Mouse (Mus musculus) v-Abl transformed pro-B cells (cell line): ENCODE measurements around the gene Ilf3.

ENCODE experiments used
- in situ Hi-C, 2 experiments: fragments of 400-800 bp; cut with MboI; formaldehyde crosslinking; loops; one replicate each; pipeline ENCODE4 v1.15.1; 2025; ENCODE audit not compliant: unreplicated experiment in 2 of 2

Gene Ilf3

GRCm38 (mm10) chr9:21367357-21368111 is at the start of gene Ilf3:
Gene Ilf3 (plus strand): TSS chr9:21367871.
- in situ Hi-C loops: loop anchor here (5.0 kb wide), 5 partner anchors 40 to 180 kb away; partner anchors contain the start of genes Carm1 (in 1 of the 2) and Qtrt1 (in 1 of the 2)

DNA sequence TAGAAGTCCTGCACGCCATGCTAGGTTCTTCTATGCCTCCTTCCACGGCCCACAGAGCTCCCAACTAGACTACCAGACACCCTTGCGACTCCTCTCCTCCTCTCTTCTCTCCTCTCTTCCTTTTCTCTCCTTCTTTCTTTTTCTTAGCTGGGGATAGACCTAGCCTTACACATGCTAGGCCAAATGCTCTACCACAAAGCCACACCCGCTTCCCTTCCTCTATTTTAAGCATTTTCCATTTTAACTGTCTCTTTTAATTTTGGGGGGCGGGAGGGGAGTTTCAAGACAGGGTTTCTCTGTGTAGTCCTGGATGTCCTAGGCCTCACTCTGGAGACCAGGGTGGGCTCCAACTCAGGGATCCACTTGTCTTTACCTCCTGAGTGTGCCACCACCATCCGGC is 48.9 kb upstream of the Ilf3 start:
- in situ Hi-C loops: loop anchor here (5.0 to 25.0 kb wide), 2 partner anchors 34 to 156 kb away; partner anchors contain the start of gene Pde4a (in 1 of the 2)

GRCm38 (mm10) chr9:21319503-21319902 is 48.2 kb upstream of the Ilf3 start:
- in situ Hi-C loops: loop anchor here (5.0 to 25.0 kb wide), 2 partner anchors 33 to 157 kb away; partner anchors contain the start of gene Pde4a (in 1 of the 2)

DNA sequence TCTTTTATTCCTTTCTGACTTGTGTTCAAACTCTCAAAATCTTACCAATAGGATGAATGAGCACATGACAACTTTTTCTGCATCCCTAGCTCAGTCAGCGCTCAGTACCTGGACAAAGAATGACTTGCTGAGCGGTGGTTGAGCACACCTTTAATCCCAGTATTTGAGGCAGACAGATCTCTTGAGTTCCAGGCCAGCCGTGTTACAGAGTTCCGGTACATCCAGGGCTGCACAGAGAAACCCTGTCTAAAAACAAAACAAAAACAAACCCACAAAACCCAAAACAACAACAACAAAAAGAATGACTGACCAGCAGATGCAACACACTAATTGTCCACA is 47.4 kb upstream of the Ilf3 start:
- in situ Hi-C loops: loop anchor here in 1 of 2 experiments (25.0 kb wide), 1 partner anchor 158 kb away; the partner anchor contains the start of gene Pde4a

DNA sequence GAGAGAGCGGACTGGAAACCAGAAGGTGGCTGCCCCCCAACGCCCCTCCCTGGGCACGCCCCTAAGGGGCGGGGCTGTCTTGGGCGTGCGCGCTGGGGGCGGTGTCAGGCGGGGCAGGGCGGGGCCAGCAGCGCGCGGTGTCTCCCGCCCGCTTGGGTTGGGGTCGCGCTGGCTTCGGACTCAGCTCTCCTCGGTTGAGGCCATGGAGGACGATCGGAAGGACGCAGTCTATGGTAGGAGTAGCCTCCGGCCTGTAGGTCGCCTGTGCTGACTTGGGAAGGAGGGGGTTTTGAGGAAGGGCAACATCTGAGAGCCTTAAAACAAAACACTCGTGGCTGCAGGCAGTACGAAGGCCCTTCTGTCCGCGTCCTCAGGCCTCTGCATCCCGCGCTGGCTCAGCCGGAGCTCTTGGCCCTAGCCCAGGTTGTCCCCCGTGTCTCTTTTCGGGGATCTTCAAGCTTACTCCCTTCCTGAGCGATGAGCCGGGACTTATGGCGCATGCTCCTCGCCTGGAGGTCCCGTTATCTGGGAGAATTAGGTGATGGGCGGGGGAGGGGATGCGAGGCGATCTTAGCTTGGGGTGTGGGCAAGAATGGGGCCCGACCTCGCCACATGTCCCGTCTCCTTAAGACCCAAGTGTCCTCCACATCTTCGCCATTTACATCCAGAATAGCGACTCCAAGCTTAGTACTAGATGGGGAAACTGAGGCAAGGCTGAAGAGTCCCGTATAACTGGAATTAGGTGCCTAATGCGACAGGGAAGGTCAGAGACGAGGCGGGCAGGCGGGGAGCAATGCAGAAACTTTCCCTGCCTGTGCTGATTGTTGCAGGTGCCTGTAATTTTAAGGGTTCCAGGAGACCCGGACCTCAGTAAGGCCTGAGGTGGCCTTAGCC is 46.8 kb upstream of the Ilf3 start, which contains the start of gene Slc44a2:
Slc44a2 (plus strand) TSS at position 80 of the 894 bp plus-strand sequence.
- in situ Hi-C loops: loop anchor here in 1 of 2 experiments (25.0 kb wide), 1 partner anchor 159 kb away; the partner anchor contains the start of gene Pde4a

DNA sequence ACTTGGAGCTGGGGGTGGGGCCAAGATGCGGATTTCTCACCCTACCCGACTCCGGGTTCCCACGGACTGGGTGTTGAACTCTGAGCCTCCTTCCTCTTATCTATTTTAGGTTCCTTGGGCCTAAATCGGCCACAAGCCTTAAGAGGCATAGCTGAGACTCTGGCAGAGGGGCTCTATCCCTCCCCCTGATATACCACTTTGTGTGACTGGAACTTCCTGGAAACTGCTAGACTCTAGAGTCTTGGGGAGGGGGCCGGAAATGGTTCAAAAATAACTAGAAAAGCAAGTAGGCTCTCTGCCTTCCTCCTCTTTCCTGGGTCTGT is 46.2 kb upstream of the Ilf3 start:
- in situ Hi-C loops: loop anchor here in 1 of 2 experiments (25.0 kb wide), 1 partner anchor 159 kb away; the partner anchor contains the start of gene Pde4a

GRCm38 (mm10) chr9:21322211-21322916 is 45.3 kb upstream of the Ilf3 start:
- in situ Hi-C loops: loop anchor here in 1 of 2 experiments (25.0 kb wide), 1 partner anchor 160 kb away; the partner anchor contains the start of gene Pde4a

DNA sequence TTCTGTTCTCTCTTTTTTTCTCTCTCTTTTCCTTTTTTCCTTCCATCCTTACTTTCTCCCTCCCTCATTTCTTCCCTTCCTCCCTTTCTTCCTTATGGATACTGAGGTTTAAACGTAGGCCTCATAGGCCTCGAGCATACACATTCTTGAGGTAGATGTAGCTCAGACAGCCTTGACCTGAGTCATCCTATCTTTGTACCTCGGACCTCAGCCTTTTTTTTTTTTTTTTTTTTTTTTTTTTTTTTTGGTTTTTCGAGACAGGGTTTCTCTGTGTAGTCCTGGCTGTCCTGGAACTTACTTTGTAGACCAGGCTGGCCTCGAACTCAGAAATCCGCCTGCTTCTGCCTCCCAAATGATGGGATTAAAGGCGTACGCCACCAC is 44.8 kb upstream of the Ilf3 start:
- in situ Hi-C loops: loop anchor here in 1 of 2 experiments (25.0 kb wide), 1 partner anchor 161 kb away; the partner anchor contains the start of gene Pde4a

GRCm38 (mm10) chr9:21324269-21324668 is 43.4 kb upstream of the Ilf3 start:
- in situ Hi-C loops: loop anchor here in 1 of 2 experiments (25.0 kb wide), 1 partner anchor 162 kb away; the partner anchor contains the start of gene Pde4a

GRCm38 (mm10) chr9:21327569-21327968 is 40.1 kb upstream of the Ilf3 start:
- in situ Hi-C loops: no loop called here

GRCm38 (mm10) chr9:21328041-21328440 is 39.6 kb upstream of the Ilf3 start:
- in situ Hi-C loops: no loop called here

- in situ Hi-C loops: no loop called here
Measured at GRCm38 (mm10) chr9:21329041-21329440, 38.6 kb upstream of the Ilf3 start.

DNA sequence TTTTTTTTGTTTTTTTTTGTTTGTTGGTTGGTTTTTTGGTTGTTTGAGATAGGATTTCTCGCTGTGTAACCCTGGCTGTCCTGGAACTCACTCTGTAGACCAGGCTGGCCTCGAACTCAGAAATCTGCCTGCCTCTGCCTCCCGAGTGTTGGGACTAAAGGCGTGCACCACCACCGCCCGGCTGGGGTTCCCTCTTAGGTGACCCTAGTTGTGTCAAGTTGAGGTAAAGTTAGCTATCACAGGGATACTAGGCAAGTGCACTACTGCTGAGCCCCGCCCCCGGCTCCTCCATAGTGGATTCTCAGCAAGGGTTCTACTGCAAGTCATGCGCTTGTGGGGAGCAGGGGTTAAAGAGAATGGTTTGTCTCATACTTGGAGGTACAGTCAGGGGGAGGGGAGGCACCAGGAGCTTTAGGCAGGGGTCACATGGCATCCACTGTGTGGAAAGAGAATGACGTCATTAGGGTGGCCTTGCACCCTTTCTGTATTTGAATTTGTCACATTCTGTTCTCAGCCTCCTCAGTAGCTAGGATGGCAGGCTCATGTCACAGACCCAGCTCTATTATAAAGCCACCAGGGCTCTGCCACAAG is 37.9 kb upstream of the Ilf3 start:
- in situ Hi-C loops: no loop called here

- in situ Hi-C loops: no loop called here
Measured at GRCm38 (mm10) chr9:21331365-21332140, 36.1 kb upstream of the Ilf3 start.

DNA sequence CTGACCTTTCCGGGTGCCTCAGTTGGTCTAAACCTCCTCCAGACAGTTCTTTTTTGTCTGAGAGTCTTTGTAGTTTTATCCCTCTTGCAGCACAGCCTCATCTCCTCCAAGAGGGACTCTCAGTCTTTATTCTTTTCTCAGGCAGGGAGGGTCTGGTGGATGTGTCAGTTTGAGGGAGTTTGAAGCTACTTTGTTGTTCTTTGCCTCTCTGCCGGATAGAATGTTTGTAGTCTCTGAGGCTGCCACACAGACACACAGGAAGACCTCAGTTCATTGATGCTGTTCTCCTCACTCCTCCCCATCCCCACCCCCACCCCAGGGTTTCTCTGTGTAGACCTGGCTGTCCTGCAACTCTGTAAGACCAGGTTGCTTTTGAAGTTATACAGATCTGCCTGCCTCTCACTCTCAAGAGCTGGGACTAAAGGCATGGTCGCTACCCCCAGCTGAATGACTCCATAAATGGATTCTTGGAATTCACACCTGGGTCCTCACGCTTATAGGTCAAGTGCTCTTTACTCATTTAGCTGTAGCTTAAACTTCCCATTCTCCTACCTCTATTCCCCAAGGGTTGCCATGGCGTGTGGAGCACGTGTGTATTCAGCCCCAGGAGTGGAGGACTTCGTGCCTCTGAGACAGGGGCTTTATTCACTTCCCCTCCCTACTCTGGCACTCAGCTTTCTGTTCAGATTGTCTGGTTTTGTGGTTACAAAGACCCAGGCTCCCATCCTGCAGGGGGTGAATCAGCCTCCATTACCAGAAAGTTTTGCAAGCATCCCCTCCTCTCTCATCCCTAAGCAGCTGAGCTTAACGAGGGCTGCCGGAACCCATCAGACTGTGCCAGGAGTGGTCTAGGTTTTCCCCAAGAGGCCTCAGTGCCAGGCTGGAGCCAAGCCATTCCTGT is 35.3 kb upstream of the Ilf3 start:
- in situ Hi-C loops: no loop called here

GRCm38 (mm10) chr9:21333523-21333922 is 34.1 kb upstream of the Ilf3 start:
- in situ Hi-C loops: no loop called here

DNA sequence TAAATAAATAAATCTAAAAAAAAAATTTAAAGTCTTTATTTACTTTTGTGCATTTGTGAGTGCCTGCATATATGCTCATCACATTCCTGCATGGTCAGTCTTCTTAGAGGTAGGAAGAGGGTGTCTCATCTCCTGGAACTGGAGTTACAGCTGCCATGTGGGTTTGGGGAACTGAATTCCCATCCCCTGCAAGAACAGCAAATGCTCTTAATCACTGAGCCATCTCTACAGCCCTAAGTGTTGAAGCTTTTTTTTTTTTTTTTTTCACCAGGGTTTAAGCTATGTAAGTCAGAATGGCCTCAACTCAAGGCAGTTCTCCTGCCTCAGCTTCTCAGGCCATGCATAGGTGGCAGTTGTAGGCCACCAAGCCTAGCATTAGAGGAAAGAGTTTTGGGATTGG is 32.9 kb upstream of the Ilf3 start:
- in situ Hi-C loops: no loop called here

DNA sequence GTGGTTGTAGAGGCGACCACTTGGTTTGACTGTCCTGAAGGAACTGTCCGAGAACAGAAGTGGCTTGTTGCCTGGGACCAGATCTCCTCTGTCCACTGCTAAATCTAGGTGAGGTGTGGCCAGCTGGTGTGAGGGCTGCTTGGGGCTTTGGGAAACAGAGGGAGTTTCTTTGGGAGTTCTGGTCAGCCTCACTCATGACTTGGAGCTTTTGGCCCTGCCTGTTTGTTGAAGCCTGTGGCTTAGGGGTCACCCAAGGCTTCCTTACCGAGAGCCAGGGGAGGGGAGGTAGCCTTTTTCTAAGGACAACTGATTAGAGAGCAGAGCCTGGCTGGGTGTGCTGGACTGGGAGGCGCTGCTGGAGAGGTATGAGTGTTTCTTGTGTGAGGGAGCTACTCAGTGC is 32.3 kb upstream of the Ilf3 start:
- in situ Hi-C loops: no loop called here
